Mouse (Mus musculus) heart, embryonic 13.5 days (tissue): Measurements from ENCODE around the gene Ap4m1. TPM values are rescaled to one million over a fixed set of nuclear protein-coding genes. Genes with fewer than 3 reads are reported as not detected.

Source experiments
- ATAC-seq: fragments of 200-750 bp; cut with Nextera tagmentation; 2 replicates; pipeline ENCODE4 v1.8.0; 2017; ENCODE audit warnings: moderate TSS enrichment; ENCODE audit not compliant: insufficient number of reproducible peaks, low FRiP score, low TSS enrichment; ENCODE audit errors: extremely low read depth
- H3K27ac ChIP-seq: fragments of 300-500 bp; sonication (generic); replicated peaks from 2 replicates; pipeline ENCODE4 v1.5.1; 2015; ENCODE audit warnings: moderate library complexity, mild to moderate bottlenecking, inconsistent platforms
- H3K27me3 ChIP-seq: fragments of 300-500 bp; sonication (generic); replicated peaks from 2 replicates; pipeline ENCODE4 v1.6.1; 2015; ENCODE audit warnings: mild to moderate bottlenecking, inconsistent platforms
- H3K36me3 ChIP-seq: fragments of 300-500 bp; sonication (generic); 2 replicates; pipeline ENCODE4 v1.6.1; 2015; ENCODE audit warnings: mild to moderate bottlenecking, inconsistent platforms
- H3K4me1 ChIP-seq: fragments of 300-500 bp; sonication (generic); 2 replicates; pipeline ENCODE4 v1.6.1; 2015; ENCODE audit warnings: inconsistent platforms
- H3K4me2 ChIP-seq: fragments of 300-500 bp; sonication (generic); 2 replicates; pipeline ENCODE4 v1.6.1; 2015; ENCODE audit warnings: inconsistent platforms, mild to moderate bottlenecking, moderate library complexity
- H3K4me3 ChIP-seq: fragments of 300-500 bp; sonication (generic); 2 replicates; pipeline ENCODE4 v1.5.1; 2015; ENCODE audit warnings: moderate library complexity, mild to moderate bottlenecking, inconsistent platforms
- H3K9ac ChIP-seq: fragments of 300-500 bp; sonication (generic); 2 replicates; pipeline ENCODE4 v1.6.1; 2015; ENCODE audit warnings: inconsistent platforms, mild to moderate bottlenecking, moderate library complexity
- H3K9me3 ChIP-seq: fragments of 300-500 bp; sonication (generic); 2 replicates; pipeline ENCODE4 v1.6.1; 2016; ENCODE audit warnings: inconsistent platforms
- WGBS: fragments of 180-500 bp; shearing (Covaris S2); methylation state at CpG from one replicate; pipeline ENCODE4 v1.1.7; 2015; ENCODE audit warnings: mixed read lengths; 5-methylcytosine and 5-hydroxymethylcytosine counted together
- polyA plus RNA-seq: library from polyadenylated mRNA; unstranded; fragments of >200 nt; fragmentation: Nextera tagmentation; extraction: Ambion mirVana; gene quantifications from 2 replicates; pipeline ENCODE4 v1.2.1, GENCODE M21; 2015

The Ap4m1 gene
- 12.9 and 13.7 TPM in 2 replicates for polyA plus RNA-seq

GRCm38 (mm10) chr5:138171695-138172491, at the start of gene Ap4m1, which contains the start of gene Mcm7:
TSS of gene Ap4m1 (plus strand) at chr5:138172002.
TSS of gene Mcm7 (minus strand) at chr5:138172422.
- peaks cover 27% of the 10 kb centered on the region for H3K4me1 ChIP-seq
- H3K9ac ChIP-seq = peak within 1 kb of the TSS; percentile 88
- H3K9me3 ChIP-seq = no peaks in the 10 kb centered on the region
- no peaks in the 10 kb centered on the region for H3K27me3 ChIP-seq
- under 1% methylated on average over 54 of the region's 54 CpGs for WGBS
- peak within 1 kb of the TSS; percentile 73 for H3K4me3 ChIP-seq
- ATAC-seq = peak; percentile 83
- peak within 1 kb of the TSS; percentile 95 for H3K27ac ChIP-seq
- H3K4me2 ChIP-seq = peak within 1 kb of the TSS; percentile 90
- peaks cover 68% of the 10 kb centered on the region for H3K36me3 ChIP-seq

DNA sequence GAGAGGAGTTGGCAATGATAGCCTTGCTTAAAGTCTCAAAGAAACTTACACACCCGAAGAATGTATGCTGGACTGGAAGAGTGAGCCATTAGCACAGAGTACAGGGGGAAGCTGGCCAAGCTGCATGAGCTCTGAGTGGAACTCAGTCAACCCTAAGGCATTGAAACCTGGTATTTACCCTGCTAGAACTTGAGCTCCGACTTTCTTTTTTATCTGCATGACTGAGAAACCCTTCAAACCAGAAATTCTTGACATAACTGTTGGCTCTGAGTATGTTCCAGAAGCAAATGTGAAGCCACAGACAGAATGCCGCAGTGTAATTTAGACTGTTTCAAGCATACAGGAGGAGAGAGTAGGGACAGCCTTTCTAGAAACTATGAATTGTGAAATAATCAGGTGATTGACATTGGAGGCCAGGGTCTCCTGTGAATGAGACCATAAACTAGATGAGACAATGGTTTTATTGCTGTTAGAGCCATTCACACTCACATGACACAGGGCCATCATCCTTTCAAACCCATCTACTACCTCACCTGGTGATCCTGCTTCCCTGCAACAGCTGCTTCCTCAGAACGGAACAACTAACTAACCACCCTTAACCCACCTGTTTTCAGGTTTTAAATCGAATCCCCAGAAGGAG, 39.3 kb upstream of the Ap4m1 start:
- WGBS = 81% methylated on average over 5 of the region's 5 CpGs
- no peaks in the 10 kb centered on the region for H3K27me3 ChIP-seq

GRCm38 (mm10) chr5:138137257-138137656, 34.5 kb upstream of the Ap4m1 start:
- Histone ChIP-seq H3K4me3 (no peak overlapping the region), H3K36me3 (peaks cover 43% of the 10 kb centered on the region), H3K9me3 (no peaks in the 10 kb centered on the region), H3K27me3 (no peaks in the 10 kb centered on the region), H3K9ac (no peak overlapping the region), H3K4me1 (peaks cover 10% of the 10 kb centered on the region), H3K4me2 (no peak overlapping the region), H3K27ac (no peak overlapping the region)
- WGBS = 54% methylated on average over 4 of the region's 4 CpGs
- no peak for ATAC-seq

More for the DNA sequence above, 39.3 kb upstream of the Ap4m1 start:
- no peak overlapping the region for H3K4me3 ChIP-seq
- H3K27ac ChIP-seq = no peak overlapping the region
- H3K9ac ChIP-seq = no peak overlapping the region
- peaks cover 81% of the 10 kb centered on the region for H3K36me3 ChIP-seq
- peaks cover 10% of the 10 kb centered on the region for H3K4me1 ChIP-seq
- ATAC-seq = no peak
- H3K9me3 ChIP-seq = no peaks in the 10 kb centered on the region
- no peak overlapping the region for H3K4me2 ChIP-seq

DNA sequence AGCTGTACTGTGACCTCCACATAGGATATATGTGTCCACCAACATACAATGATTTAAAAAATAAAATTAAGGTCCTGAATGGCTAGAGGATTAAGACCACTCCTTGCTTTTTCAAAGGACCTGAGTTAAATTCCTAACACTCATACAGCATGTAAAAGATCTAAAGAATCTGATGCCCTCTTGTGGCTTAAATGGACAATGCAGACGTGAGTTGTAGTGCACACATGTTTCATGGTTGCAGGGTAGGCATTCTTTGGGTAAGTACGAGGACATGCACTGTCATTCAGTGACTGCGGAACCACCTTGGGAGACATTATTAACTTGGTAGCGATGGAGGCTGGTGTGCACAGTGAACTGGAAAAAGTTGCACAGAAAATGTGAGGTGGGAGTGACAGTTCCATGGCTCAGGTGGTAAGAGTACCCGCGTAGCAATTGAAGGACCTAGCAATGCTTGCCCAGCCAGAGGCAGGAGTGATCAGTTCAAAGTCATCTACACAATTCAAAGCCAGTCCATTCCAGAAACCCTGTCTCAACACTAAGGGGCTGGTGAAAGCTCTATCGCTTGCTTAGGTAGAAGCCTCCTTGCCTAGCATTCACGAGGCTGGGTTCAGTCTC, 33.8 kb upstream of the Ap4m1 start:
- no peak for ATAC-seq
- 55% methylated on average over 8 of the region's 8 CpGs for WGBS

GRCm38 (mm10) chr5:138138585-138138984, 33.2 kb upstream of the Ap4m1 start:
- Histone ChIP-seq H3K27ac (no peak overlapping the region), H3K27me3 (no peaks in the 10 kb centered on the region), H3K9me3 (no peaks in the 10 kb centered on the region), H3K4me2 (no peak overlapping the region), H3K4me3 (no peak overlapping the region), H3K4me1 (peaks cover 10% of the 10 kb centered on the region), H3K9ac (no peak overlapping the region), H3K36me3 (peaks cover 42% of the 10 kb centered on the region)
- WGBS = 55% methylated on average over 4 of the region's 4 CpGs
- no peak for ATAC-seq

More for the DNA sequence above, 33.8 kb upstream of the Ap4m1 start:
- H3K4me3 ChIP-seq = no peak overlapping the region
- no peak overlapping the region for H3K9ac ChIP-seq
- peaks cover 10% of the 10 kb centered on the region for H3K4me1 ChIP-seq
- no peaks in the 10 kb centered on the region for H3K9me3 ChIP-seq
- no peak overlapping the region for H3K4me2 ChIP-seq
- H3K27me3 ChIP-seq = no peaks in the 10 kb centered on the region
- no peak overlapping the region for H3K27ac ChIP-seq
- H3K36me3 ChIP-seq = peaks cover 42% of the 10 kb centered on the region

DNA sequence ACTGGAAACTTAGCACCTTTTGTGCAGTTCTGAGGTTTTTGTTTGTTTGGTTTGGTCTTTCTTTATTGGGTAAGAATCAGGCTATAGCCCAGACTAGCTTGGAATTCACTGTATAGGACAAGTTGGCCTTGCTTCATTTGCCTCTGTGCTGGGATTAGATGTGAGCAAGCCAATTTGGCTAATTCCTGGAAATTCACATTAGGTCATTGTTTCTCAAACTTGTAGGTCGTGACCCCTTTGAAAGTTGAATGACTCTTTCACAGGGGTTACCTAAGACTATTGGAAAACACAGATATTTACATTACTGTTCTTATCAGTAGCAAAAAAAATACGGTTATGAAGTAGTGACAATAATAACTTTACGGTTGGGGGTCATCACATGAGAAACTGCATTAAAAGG, 17.4 kb upstream of the Ap4m1 start:
- H3K27ac ChIP-seq = no peak overlapping the region
- no peak for ATAC-seq
- peak overlapping the region; percentile 80 for H3K4me3 ChIP-seq
- peaks cover 32% of the 10 kb centered on the region for H3K36me3 ChIP-seq
- 81% methylated on average over 3 of the region's 3 CpGs for WGBS
- peak overlapping the region; percentile 90 for H3K9ac ChIP-seq
- H3K9me3 ChIP-seq = no peaks in the 10 kb centered on the region
- H3K27me3 ChIP-seq = no peaks in the 10 kb centered on the region
- H3K4me2 ChIP-seq = peak overlapping the region; percentile 87
- peaks cover 11% of the 10 kb centered on the region for H3K4me1 ChIP-seq

DNA sequence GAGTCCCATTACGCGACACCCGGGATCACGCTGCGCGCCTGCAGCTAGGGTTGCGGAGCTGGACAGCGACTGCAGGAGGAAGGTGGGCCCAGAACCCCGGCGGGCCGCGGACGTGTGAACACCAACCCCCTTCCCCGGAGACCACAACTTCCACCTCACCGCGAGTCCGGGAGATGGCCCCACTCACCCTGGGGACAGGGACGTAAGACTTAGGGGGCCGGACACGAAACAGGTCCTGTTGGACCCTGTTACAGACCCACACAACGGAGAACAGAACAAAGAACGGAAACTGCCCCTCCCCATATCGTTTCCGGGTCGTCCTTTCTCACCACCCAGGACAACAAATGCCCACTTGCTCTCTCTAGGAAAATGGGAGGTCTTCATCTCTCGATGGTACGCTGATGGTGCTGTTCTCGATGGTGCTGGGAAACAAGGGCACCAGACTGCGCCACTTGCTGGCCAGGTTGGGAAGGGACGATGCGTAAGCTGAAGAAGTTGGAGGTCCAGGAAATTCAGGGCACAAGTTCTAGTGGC, 16.3 kb upstream of the Ap4m1 start, which contains the start of gene Zfp113:
Gene Zfp113 (minus strand): TSS at position 302 of the 534 bp plus-strand sequence.
- peak within 1 kb of the TSS; percentile 80 for H3K4me3 ChIP-seq
- WGBS = under 1% methylated on average over 31 of the region's 31 CpGs
- ATAC-seq = peak; percentile 84

DNA sequence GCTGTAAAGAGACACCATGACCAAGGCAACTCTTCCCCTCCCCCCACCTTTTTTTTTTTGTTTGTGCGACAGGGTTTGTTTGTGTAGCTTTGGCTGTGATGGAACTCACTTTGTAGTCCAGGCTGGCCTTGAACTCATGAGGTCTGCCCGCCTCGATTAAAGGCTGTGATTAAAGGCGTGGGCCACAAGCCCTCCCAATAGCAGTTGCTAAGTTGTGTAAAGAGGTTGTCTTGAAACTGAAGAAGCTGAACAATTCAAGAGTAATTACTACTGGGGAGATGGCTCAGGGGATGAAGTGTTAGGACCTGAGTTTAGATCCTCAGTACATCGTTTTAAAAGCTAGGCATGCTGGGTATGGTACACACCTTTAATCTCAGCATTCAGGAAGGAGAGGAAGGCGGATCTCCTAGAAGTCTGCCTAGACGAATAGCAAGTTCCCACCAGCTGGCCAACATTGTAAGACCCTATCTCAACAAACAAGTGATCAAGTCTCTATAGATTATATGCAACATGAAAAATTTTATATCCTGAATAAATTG, 11.5 kb upstream of the Ap4m1 start:
- Histone ChIP-seq H3K4me2 (peak overlapping the region; percentile 87), H3K36me3 (peaks cover 32% of the 10 kb centered on the region), H3K4me1 (peaks cover 23% of the 10 kb centered on the region), H3K27ac (peak overlapping the region; percentile 65), H3K27me3 (no peaks in the 10 kb centered on the region), H3K9ac (peak overlapping the region; percentile 95), H3K9me3 (no peaks in the 10 kb centered on the region), H3K4me3 (peak overlapping the region; percentile 89)
- 61% methylated on average over 7 of the region's 7 CpGs for WGBS
- ATAC-seq = no peak

More for the DNA sequence above, 16.3 kb upstream of the Ap4m1 start, which contains the start of gene Zfp113:
- H3K9me3 ChIP-seq = no peaks in the 10 kb centered on the region
- H3K27ac ChIP-seq = peak within 1 kb of the TSS; percentile 92
- peak within 1 kb of the TSS; percentile 90 for H3K9ac ChIP-seq
- H3K36me3 ChIP-seq = peaks cover 27% of the 10 kb centered on the region
- H3K27me3 ChIP-seq = no peaks in the 10 kb centered on the region
- H3K4me1 ChIP-seq = peaks cover 14% of the 10 kb centered on the region
- H3K4me2 ChIP-seq = peak within 1 kb of the TSS; percentile 87

DNA sequence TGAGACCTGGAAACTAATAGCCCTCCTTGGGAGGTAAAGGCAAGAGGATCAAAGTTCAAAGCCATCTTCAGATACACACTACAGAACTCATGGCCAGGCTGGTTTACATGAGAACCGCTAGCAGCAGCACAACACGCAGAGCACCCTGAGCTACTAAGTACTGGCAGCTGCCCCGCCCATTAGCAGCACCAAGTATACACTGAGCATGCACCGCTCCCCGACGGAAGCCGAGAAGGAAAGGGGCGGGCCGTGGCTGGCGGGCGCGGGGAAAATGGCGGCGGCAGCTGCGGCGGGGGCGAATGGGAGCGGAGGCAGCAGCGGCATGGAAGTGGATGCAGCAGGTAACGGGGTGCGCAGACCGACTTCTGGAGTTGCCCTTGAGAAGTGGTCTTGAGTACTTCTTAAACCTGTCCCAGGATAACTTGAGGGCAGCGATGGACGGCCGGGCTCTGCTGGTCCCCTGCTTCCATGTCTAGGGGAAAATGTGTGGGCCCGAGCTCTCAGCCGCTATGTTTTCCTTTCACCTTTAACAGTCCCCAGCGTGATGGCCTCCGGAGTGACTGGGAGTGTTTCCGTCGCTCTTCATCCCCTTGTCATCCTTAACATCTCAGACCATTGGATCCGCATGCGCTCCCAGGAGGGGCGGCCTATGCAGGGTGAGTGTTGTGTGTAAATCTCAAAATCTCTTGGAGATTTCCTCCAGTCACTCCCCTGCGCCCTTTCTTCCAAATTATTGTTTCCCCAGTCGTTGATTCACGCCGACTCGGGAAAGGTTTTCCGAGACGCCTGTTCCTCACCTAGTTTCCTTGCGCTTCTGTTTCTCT, 10.7 kb upstream of the Ap4m1 start, which contains the start of gene Cops6:
Gene Cops6 (plus strand): TSS at position 230 of the 824 bp plus-strand sequence.
- H3K9ac ChIP-seq = peak within 1 kb of the TSS; percentile 95
- ATAC-seq = peak; percentile 87
- peak within 1 kb of the TSS; percentile 79 for H3K27ac ChIP-seq
- peaks cover 40% of the 10 kb centered on the region for H3K36me3 ChIP-seq
- H3K4me1 ChIP-seq = peaks cover 21% of the 10 kb centered on the region
- no peaks in the 10 kb centered on the region for H3K27me3 ChIP-seq
- H3K4me3 ChIP-seq = peak within 1 kb of the TSS; percentile 89
- H3K9me3 ChIP-seq = no peaks in the 10 kb centered on the region
- H3K4me2 ChIP-seq = peak within 1 kb of the TSS; percentile 87
- 1% methylated on average over 42 of the region's 42 CpGs for WGBS

DNA sequence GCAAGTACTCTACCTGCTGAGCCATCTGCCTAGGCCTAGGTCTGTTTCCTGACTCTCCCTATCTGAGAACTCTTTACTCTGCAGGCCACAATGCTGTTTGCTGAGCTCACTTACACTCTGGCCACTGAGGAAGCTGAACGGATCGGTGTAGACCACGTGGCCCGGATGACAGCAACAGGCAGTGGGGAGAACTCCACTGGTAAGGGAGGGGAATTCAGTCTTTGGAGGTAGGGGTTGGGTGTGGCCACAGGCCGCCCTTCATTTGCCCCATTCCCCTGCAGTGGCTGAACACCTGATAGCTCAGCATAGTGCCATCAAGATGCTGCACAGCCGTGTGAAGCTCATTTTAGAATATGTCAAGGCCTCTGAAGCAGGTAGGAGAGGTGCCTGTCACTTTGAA, 8.8 kb upstream of the Ap4m1 start:
- Histone ChIP-seq H3K4me2 (no peak overlapping the region), H3K4me3 (no peak overlapping the region), H3K9me3 (no peaks in the 10 kb centered on the region), H3K4me1 (peaks cover 21% of the 10 kb centered on the region), H3K36me3 (peaks cover 60% of the 10 kb centered on the region), H3K27ac (no peak overlapping the region), H3K27me3 (no peaks in the 10 kb centered on the region), H3K9ac (no peak overlapping the region)
- WGBS = 67% methylated on average over 6 of the region's 6 CpGs
- ATAC-seq = no peak
